Mouse (Mus musculus) retina, postnatal 1 day (tissue): ENCODE data around the gene Tnnt2.
A peak's percentile ranks its signal among the peaks of the same experiment; 100 is the strongest.

Experiments
- DNase-seq: peaks from one replicate; pipeline ENCODE4 v3.0.0-alpha.2; 2012

Gene Tnnt2

DNA sequence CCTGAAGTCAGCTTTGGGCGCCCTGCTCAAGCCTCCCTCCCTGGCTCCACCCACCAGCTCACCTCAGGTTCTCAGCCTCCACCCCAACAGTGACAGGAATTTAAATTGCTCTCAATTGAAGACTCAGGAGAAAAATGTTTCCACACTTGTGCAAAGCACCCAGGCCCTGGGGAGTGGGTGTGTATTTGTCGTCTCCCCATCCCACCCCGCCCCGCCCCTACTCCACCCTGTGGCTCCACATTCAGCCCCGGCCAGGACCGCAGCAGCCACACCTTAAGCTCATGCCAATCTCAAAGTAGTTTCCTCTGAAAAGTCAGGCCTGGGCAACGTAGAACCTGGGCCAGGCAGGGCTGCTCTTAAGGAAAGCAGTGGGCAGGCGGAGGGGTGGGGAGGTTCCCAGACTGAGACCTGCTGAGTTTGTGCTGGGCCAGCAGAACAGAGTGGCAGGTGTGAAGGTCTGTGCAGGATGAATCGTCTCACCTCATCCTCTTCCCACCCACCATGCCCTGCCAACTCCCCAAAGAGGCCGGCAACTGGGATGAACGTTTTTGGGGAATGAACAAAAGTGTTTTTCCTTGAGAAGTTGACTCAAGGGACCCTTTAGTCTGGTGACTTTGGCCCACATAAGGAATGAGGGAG, 21.1 kb downstream of the Tnnt2 start:
- DNase-seq = no peak

DNA sequence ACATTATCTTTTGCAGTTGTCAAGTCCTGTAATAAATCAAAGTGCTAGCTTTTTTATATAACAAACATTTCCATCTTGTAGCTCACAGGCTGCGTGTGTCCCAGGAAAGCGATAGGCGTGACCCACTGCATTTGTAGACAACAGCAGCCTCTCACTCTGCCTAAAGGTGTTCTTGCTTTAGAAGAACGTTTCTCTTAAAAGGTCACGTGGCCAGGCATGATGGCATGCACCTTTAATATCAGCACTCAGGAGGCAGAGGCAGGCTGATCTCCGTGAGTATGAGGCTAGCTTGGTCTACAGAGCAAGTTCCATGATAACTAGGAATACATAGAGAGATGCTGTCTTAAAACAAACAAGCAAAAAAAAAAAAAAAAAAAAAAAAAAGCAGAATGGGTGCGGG, 22.4 kb downstream of the Tnnt2 start:
- no peak for DNase-seq

DNA sequence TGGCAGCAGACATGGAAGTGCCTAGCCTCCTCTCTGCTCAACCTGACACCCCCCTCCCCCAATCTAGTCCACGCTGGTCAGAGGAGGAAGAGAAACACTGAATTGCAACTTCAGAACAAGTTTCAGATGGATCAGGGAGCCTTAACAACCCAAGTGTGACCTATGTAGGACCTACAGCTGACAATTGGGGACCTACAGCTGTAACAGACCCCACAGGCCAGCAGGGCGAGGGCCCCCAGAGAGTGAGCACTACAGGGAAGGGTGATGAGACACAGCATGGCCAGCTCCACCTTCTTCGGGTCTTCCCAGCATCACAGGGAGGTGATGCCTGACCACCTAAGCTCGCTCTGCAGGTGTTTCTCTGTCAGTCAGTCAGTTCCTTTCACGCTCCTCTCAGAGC, 24.9 kb downstream of the Tnnt2 start:
- DNase-seq = no peak

DNA sequence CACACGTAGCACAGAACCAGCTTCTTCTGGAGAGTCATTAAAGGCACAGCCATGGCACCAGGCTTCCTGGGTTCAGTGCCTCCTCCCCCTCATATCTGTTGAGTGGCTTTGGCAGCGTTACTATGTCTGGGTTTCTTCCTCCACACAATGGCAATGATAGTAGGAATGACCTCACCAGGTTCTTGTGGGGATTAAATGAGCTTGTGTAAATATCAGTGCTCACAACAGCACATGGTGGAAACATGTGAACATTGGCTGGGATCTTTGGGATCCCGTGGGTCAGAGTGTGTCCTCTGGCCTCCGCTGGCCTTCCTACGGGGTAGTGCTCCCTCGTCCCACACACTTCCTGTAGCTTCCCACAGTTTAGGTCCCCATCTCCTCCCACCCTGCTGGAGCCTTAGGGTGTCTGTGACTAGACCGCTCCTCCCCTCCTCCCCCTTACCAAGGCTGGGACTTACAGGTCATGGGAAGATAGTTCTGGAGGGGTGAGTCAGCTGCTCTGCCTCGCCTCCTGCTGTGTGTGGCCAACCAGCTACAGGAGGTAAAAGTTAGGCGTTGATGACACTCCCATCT, 25.9 kb downstream of the Tnnt2 start:
- DNase-seq = no peak

DNA sequence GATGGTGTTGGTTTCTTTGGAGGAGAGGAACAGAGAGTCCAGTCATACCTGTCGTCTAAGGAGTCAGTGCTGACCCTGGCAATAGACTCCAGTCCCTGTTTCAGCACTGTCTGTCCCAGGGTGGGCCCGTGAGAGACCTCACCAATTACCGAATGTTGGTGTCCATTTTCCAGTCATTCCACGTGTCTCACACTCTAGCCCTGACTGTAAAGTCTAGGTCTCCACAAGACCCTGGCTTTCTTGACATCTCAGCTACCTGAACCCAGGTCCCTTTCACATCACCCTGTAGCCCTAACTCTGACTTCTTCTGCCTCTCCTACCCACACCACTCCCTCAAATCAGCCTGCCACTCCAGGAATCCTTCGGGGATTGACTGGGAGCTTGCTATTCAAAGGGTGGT, 26.4 kb downstream of the Tnnt2 start:
- DNase-seq = no peak

DNA sequence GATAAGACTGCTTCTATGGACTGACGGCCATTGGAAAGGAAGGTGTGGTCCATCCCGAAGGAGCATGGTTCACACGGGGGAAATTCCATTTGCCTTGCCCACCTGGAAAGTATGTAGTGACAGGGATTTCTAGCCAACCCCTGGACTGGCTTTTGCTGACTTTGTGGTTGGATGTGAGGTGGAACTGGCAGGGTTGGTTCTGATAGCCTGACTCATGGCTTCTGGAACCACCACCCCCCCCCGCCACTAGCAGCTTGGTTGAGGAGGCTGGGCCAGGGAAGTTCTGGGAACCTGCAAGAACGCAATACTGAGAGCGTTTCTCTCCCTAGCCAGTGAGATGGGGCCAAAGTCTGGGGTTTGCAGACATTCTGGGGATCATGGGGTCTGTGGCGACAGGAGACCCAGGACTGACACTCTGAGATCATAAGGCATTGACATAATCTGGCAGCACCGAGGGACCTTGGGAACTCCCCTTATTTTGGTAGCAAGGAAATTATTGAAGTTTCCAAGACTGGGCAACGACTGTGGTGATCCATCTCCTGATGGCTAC, 27.7 kb downstream of the Tnnt2 start:
- DNase-seq = no peak

DNA sequence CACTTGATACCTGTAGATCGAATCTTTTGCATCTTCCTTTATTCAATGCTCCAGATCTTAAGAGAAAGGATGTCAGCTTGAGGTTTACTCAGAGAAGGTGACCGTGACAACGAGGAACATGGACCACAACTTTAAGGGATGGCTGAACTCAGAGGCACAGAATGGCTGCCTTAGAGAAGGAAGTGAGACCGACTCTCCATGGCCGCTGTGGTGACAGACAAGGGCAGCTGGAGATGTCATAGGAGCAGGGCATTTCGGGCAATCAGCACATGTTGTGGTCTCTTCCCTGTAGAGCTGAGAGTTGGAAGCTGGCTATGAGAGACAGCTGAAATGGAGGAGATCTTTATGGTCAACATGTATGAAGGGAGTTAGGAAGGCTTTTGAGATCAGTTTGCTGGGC, 28.7 kb downstream of the Tnnt2 start:
- no peak for DNase-seq

DNA sequence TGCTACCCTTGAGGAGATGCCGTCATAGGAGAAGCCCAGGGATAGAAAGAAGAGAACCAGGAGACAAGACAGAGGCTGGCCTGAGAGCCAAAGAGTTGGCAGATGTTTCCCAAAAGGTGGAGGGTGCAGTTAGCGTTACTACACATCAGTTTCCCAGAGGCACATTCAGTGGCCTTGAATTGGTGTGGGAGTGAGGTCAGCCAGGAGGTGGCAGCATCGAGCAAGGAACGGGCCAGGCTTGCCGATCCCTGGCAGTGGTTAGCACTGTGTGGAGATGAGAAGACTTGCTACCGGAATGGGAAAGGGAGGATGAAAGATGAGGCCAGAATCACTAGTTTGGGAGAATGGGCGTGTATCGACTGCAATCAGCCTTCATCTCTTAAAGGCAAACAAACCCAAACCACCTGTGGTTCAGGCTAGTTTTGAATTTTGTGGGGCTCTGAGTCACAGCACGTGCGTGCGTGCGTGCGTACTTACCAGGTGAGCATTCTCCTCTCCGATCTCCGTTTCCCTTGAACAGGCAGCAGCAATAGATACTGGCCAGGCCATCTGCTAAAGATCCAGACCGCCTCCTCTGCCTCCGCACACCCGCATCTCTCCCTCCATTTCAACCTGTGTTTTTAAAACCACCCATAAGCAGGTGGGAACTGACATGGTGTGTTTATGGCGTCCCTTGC, 29.5 kb downstream of the Tnnt2 start:
- peak; percentile 82 for DNase-seq

DNA sequence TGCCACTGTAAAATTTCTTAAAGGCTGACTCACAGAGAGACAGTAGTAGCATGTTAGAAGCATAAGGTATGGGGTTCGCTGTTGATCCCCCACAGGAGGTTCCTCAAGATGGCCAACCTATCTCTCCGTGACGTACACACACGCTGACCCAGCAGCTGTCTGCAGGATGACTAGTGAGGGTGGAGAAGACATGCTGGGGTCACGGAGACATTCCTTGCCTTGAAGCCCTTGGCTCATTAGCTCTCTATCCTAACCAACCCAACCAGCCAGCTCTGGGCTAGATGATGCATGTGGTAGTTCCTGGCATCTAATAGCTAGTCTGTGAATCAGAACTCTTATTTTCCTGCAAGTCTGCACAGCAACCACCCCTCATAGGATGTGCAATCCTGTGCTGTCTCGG, 32.4 kb downstream of the Tnnt2 start:
- no peak for DNase-seq

DNA sequence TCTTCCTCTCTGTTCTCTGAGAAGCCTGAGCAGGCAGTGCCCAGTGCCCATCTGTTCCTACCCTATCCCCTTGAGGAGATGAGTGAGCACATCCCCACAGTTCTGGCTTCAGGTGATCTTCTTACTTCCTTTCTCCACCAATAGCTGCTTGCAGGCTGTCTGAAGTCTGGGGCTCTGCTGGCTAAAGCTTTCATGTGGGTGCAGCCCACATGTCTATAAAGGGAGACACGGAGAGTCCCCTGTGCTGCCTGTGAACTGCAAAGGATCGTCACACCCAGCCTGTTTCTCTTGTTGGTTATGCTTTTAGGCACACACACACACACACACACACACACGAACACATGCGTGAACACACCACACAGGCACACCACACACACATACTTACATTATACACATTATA, 36.8 kb downstream of the Tnnt2 start:
- no peak for DNase-seq

DNA sequence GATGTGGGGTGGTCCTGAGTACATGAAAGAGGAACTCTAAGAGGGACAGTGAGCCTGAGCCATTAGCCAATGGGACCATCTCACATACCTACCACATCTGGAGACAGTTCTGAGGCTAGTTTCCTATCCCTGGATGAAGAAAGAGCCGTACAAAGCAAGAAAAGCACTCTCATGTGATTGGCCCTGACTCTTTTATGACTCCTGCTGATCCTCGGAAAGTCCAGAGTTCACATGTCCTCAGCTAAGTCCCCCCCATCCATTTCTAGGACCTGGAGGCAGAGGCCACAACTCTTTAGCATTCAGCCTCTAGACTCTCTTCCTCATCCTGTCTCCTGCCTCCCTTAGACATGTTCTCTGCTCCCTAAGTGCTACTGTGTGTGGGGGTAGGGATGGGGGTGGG, 41.1 kb downstream of the Tnnt2 start:
- no peak for DNase-seq

DNA sequence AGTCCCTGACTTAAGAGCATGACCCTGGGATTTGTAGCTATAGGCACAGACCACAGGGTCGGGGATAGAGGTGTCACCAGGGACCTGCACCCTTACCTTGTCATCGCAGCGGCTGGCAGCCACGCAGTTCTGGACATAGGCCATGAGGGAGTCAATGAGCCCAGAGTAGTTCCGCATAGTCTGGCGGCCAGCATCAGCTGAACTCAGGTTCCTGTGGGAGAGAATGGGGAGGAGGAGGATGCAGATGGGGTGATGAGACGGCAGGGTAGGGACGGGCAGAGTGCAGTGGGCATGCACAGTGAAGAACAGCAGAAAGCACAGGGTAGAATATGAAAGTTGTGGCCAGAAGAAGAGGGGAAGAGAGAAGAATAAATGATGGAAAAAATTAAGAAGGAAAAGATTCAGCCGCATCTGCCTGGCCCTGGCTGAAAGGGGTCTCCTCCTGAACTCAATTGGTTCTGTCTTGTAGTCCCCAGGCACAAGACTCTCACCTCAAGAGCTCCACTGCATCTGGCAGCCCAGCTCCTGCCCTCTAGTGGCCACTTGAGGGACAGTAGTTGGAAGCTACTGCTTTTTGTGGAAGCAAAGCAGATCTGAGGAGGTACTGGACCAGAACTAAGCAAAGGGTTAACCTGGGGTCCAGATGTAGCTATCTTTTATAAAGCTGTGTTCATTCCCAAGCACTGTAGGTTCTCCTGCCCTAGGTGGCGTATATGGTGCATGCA, 46.4 kb downstream of the Tnnt2 start:
- DNase-seq = peak; percentile 77

DNA sequence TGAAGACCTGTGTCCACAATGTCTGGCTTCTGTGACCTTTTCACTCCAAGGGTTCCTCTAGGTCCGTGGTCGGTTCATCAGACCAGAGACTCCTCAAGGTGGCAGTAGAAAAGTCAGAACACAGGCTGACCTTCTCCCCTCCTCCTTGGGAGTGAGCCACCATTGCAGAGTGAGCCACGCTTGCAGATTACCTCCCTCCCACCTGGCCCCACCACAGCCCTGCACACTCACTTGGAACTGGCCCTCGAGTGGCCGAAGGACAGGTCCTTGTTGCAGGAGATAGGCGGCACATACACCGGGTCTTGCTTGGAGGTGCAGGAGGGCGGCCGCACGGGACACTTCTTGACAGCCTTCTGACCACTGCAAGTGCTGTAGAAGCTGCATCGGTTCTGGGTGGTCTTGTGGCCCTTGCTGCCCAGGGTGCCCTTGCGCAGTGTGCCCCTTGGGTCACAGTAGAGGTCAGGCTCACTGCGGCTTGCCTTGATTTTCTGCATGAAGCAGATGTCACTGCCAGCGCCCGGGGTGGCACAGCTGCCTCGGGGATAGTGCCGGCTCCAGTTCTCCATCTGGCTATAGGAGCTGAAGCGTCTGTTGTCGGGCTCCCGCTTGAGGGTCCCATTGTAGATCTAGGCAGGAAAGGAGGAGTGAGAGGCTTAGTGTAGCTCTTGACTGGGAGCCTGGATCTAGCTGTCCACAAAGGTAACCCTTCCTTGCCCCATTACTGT, 53.5 kb downstream of the Tnnt2 start:
- peak; percentile 46 for DNase-seq

DNA sequence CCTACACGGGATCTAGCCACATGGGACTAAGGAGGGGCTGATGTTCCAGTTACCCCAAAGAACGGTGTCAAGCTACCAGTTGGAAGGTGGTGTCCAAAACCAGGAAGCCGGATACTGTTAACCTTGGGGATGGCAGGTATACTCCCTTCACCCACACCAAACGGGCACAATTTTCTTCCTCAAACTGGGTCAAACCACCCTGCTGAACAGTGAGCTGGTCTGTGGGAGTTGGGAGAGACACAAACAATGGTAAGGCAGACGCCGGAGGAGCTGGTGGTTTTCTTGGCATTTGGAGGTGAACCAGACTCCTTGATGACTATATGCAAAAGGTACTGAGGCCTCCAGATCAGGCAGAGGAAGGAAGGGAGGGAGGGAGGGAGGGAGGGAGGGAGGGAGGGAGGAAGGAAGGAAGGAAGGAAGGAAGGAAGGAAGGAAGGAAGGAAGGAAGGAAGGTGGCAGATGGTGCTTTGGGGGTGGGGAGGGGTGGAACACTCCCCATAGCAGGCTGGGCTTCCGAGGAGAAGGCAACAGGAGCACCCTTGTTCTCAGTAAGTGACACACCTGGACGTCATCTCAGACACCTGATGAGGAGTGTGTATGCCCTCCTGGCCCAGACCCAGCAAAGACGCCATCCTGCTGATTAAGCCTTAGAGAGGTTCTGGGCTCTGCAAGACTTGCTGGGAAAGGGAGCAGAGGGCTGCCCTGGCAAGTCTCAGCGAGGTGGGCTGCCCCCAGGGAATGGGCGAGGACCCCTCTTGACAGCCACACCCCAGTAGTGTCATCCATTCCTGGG, 55.5 kb downstream of the Tnnt2 start:
- DNase-seq = no peak

DNA sequence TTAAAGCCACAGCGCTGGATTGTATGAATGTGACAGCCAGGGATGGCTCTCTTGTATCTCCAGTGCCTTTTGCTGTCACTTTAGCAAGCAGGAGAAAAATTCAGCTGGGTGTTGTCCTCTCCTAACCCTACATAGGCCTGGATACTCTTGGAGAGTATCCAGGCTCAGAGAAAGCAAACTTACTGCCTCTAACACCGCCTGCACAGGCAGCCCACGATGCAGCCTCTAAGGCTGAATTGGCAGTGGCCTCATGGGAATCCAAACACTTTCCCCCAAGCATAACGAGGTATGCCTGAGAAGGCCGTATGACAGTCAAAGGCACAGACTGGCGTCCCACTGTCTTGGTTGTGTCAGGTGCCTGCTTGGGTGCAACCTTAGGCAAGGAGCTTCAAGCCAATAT, 56.1 kb downstream of the Tnnt2 start:
- no peak for DNase-seq

DNA sequence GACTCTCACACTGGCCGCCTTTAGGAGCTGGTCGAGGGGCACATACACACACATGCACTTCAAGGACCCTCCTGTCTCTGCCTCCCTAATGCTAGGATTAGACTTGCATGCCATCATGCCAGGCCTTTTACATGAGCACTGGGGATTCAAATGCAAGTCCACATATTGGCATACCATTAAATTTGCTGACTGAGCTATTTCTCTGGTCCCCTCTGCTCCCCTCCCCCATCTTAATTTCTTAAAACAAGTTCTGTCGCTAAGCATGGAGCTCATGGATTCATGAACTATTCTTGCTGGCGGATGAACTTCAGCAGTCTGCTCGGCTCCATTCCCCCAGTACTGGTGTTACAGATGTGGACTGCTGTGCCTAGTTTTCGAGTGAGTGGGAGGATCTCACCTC, 56.6 kb downstream of the Tnnt2 start:
- no peak for DNase-seq

DNA sequence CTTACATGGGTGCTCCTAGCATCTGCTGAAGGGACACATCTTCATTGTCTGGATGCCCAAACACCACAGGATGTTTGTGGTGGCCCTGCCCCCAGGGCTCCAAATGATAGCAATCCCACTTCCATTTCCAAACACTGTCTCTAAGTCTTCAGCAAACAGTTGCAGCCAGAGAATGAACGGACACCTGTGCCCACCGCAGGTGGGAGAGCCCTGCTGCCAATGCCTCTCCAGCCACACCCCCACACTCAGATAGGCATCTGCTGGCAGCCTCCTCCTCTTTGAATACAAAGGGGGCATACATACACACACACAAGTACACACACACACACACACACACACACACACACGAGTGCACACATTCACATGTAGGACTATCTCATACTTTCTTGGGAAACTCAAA, 57.2 kb downstream of the Tnnt2 start:
- no peak for DNase-seq

DNA sequence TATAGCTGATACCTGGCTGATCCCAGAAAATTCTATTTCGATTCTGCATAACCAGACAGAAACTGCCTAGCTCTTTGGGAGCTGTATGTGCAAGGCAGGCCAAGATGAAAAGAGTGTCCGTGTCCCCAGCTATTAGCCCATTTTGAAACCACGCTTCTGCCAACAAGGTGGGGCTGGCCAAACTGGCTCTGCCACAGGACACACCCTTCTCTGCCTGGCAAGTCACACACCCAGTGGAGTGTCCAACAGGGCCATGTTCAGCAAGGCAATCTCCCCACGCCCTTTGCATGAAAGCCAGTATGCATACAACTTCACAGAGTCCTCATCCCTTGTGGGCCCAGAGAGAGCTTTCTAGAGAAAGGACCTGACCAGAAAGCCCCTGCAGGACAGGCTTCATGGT, 59.2 kb downstream of the Tnnt2 start:
- DNase-seq = no peak

DNA sequence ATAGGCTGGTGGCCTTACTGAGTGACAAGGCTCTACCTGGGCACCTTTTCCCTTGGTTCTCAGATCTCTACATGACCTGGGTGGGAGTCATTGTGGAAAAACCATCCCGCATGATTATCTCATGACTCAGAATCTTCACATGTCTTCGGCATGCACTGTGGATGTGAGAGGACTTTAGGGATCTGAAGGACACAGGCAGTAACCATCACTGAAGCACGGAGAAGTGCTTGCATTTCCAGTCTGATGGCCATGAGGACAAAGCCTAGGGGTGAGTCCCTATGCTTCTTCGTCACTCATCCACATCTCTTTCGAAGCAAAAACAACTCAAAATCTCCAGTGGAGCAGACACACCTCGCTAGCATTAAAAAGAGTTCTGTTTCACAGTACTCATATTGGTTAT, 63.1 kb downstream of the Tnnt2 start:
- no peak for DNase-seq

DNA sequence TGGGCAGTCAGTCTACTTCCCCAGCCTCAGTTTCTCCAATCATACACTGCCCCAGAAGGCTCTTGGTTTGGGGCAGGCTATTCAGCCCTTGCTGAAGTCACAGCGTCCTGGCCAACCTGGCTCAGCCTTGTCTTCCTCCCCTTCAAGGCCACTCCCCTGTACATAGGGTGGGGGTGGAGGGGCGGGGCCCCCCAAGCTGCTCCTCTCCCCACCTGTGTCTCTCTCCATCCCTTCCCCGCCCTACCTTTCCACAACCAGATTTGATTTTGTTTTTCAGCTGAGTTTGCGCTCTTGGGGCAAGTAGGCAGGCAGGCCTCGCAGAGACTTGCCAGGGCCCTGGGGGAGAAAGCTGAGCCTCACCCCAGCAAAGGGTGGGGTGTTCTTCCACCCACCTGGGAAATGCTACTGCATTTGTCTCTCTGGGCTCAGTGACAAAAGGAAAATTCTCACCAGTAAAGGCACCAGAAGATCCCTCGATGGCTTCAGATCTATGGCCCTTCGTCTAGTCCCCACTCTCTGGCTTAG, 63.9 kb downstream of the Tnnt2 start:
- DNase-seq = no peak
